Mouse (Mus musculus) forebrain, embryonic 16.5 days (tissue): Measurements from ENCODE around the gene Ccdc88c. TPM values are rescaled to one million over a fixed set of nuclear protein-coding genes. Genes with fewer than 3 reads are reported as not detected.

Experiments used
- ATAC-seq: fragments of 200-750 bp; cut with Nextera tagmentation; 2 replicates; pipeline ENCODE4 v1.8.0; 2017; ENCODE audit warnings: mild to moderate bottlenecking, moderate library complexity
- H3K27ac ChIP-seq: fragments of 300-500 bp; sonication (generic); 2 replicates; pipeline ENCODE4 v1.5.1; 2014; ENCODE audit warnings: low read length, control low read depth
- H3K27me3 ChIP-seq: fragments of 300-500 bp; sonication (generic); replicated peaks from 2 replicates; pipeline ENCODE4 v1.6.1; 2014; ENCODE audit warnings: low read length; ENCODE audit not compliant: control insufficient read depth, insufficient read depth
- H3K36me3 ChIP-seq: fragments of 300-500 bp; sonication (generic); 2 replicates; pipeline ENCODE4 v1.6.1; 2014; ENCODE audit not compliant: control insufficient read depth, insufficient read depth
- H3K4me1 ChIP-seq: fragments of 300-500 bp; sonication (generic); replicated peaks from 2 replicates; pipeline ENCODE4 v1.6.1; 2014; ENCODE audit warnings: low read length; ENCODE audit not compliant: control insufficient read depth, insufficient read depth
- H3K4me2 ChIP-seq: fragments of 300-500 bp; sonication (generic); 2 replicates; pipeline ENCODE4 v1.6.1; 2014; ENCODE audit warnings: mild to moderate bottlenecking, low read length, control low read depth
- H3K4me3 ChIP-seq: fragments of 300-500 bp; sonication (generic); replicated peaks from 2 replicates; pipeline ENCODE4 v1.5.1; 2014; ENCODE audit warnings: mild to moderate bottlenecking, low read length, control low read depth
- H3K9ac ChIP-seq: fragments of 300-500 bp; sonication (generic); replicated peaks from 2 replicates; pipeline ENCODE4 v1.6.1; 2014; ENCODE audit warnings: low read depth, low read length, control low read depth
- H3K9me3 ChIP-seq: fragments of 300-500 bp; sonication (generic); 2 replicates; pipeline ENCODE4 v1.6.1; 2016; ENCODE audit warnings: low read length; ENCODE audit not compliant: control insufficient read depth
- WGBS: fragments of 180-500 bp; shearing (Covaris S2); extraction: QIAGEN DNeasy Blood & Tissue Kit; methylation state at CpG from one replicate; pipeline ENCODE4 v1.1.7; 2014; 5-methylcytosine and 5-hydroxymethylcytosine counted together
- polyA plus RNA-seq: library from polyadenylated mRNA; unstranded; fragments of >200 nt; fragmentation: Nextera tagmentation; extraction: Ambion mirVana; gene quantifications from 2 replicates; pipeline ENCODE4 v1.2.1, GENCODE M21; 2015

The Ccdc88c gene
- polyA plus RNA-seq, 1 experiment from 2014 or later = 20.7 TPM

DNA sequence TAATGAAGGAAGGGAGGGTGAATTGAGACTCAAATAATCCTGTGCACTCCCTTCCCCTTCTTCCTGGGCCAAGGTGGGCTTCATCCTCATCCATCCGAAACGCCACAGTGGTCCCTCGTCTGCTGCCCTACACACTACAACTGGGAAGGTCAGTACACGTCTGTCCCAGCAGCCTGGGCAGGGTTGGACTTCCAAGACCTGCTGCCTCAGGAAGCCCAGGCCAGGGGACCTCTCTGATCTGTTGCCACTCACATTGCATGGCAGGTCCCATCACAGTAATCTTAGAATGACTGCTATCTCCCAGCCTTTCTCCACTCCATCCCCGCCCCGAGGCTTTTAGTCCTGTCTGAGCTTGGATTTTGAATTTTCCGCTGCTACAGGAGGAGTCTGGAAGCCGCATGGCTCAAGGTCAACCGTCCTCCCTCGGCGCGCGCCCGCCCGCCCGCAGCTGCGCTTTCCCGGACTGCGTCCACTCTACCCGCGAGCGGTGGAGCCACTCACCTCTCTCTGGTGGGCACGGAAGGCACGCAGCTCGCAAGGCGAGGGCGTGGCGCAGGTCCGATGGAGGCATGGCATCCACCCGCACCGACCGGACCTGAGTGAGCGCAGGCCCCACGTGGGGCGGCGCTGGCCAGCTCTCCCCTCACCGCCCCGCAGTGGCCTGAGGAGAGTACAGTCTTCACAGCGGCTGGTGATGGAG lies 121.1 kb downstream of the Ccdc88c start, which contains the start of gene Gpr68:
Gpr68 (minus strand) TSS at position 601 of the 700 bp plus-strand sequence.
- no peaks in the 10 kb centered on the region for H3K36me3 ChIP-seq
- ATAC-seq = peak; percentile 68

DNA sequence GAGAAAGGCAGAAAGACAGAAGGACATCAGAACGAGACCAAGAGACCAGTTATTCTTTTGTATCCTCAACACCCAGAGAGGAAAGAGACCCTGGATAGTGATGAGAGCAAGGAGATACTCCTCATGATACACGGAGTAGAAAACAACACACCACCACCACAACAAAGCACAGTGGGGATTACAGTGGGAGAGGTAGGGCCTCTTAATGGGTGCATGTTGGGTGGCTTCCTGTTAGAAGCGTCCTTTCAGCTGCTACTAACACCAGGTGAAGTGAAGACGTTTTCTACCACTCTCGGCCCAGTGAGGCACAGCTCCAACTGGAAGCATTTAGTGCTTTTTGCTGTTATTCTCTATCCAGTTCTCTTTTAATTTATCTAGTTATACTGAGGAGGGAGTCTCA lies 122.0 kb downstream of the Ccdc88c start:
- Histone ChIP-seq H3K36me3 (no peaks in the 10 kb centered on the region), H3K9me3 (no peaks in the 10 kb centered on the region), H3K4me1 (peaks cover 16% of the 10 kb centered on the region), H3K4me3 (no peak overlapping the region), H3K9ac (no peak overlapping the region), H3K4me2 (no peak overlapping the region), H3K27me3 (no peaks in the 10 kb centered on the region), H3K27ac (no peak overlapping the region)
- 80% methylated on average over 5 of the region's 5 CpGs for WGBS
- ATAC-seq = no peak

More for the DNA sequence above, 121.1 kb downstream of the Ccdc88c start, which contains the start of gene Gpr68:
- Histone ChIP-seq H3K4me2 (peak within 1 kb of the TSS; percentile 83), H3K4me1 (peaks cover 16% of the 10 kb centered on the region), H3K27ac (no peak within 1 kb of the TSS), H3K9ac (peak within 1 kb of the TSS; percentile 64), H3K9me3 (no peaks in the 10 kb centered on the region), H3K27me3 (no peaks in the 10 kb centered on the region), H3K4me3 (peak within 1 kb of the TSS; percentile 43)
- WGBS = 4% methylated on average over 39 of the region's 39 CpGs

DNA sequence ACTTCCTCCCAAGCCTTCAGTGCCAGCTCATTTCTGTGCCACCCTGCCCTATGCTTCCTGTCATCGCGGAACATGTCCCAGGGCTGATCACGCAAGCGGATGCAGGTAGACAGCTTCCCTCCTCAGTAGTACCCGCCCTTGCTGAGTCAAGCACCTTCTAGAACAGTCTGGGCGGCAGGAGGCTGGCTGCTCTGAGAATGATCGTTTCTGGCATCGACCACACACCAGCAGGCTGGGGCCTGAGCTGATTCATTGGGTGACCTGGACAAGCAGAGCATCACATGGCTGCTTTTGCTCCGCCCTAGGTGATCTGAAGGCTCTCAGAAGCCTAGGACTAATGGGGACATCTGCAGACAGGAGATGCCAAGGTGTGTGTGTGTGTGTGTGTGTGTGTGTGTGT lies 125.1 kb downstream of the Ccdc88c start:
- H3K4me3 ChIP-seq = no peak overlapping the region
- no peak overlapping the region for H3K27ac ChIP-seq
- H3K27me3 ChIP-seq = peaks cover 10% of the 10 kb centered on the region; the same call in 1 of the 2 replicates
- no peaks in the 10 kb centered on the region for H3K36me3 ChIP-seq
- H3K9me3 ChIP-seq = no peaks in the 10 kb centered on the region
- H3K4me2 ChIP-seq = no peak overlapping the region
- peaks cover 16% of the 10 kb centered on the region for H3K4me1 ChIP-seq
- 90% methylated on average over 9 of the region's 9 CpGs for WGBS
- H3K9ac ChIP-seq = no peak overlapping the region
- no peak for ATAC-seq

DNA sequence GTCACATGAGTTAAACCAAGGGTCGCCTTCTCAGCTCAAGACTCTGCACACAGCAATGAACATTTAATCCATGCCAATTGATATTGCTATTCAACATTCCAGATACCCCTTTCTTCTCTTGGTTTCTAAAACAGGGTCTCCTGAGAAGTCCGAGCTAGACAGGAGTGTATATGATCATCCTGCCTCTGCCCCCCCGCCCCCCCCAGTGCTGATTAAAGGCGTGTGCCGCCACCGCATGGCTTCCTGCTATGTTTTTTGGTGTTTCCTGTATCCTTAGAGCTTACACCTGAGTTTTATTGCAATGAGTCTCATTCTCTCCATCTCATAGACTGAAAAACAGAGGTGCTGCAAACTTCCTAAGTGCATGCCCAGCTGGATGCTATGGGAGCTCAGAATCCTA lies 127.5 kb downstream of the Ccdc88c start:
- Histone ChIP-seq H3K4me2 (no peak overlapping the region), H3K4me1 (peaks cover 15% of the 10 kb centered on the region), H3K9me3 (no peaks in the 10 kb centered on the region), H3K4me3 (no peak overlapping the region), H3K36me3 (no peaks in the 10 kb centered on the region), H3K27ac (no peak overlapping the region), H3K9ac (no peak overlapping the region), H3K27me3 (peaks cover 20% of the 10 kb centered on the region; the same call in 1 of the 2 replicates)
- no peak for ATAC-seq
- WGBS = 85% methylated on average over 6 of the region's 6 CpGs

DNA sequence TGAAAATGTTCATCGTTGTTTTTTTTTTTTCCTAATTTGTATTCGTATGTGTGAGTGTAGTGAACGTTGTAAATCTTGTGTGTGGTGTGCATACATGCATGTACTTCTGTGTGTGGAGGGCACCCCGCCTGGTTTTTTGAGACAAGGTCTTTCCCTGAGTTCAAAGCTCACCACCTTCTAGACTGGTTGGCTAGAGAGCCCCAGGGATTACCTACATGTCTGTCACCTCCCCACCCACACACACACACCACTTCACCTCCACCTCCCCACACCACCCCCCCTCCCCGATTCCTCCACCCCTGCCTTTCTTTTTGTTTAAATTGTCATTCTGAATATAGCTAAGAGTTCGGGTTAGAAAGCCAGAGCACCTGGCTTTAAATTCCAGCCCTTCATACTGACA lies 128.0 kb downstream of the Ccdc88c start:
- H3K36me3 ChIP-seq = no peaks in the 10 kb centered on the region
- H3K27ac ChIP-seq = no peak overlapping the region
- no peak overlapping the region for H3K9ac ChIP-seq
- H3K4me3 ChIP-seq = no peak overlapping the region
- 73% methylated on average over 6 of the region's 6 CpGs for WGBS
- H3K4me1 ChIP-seq = peaks cover 15% of the 10 kb centered on the region
- no peaks in the 10 kb centered on the region for H3K9me3 ChIP-seq
- peaks cover 20% of the 10 kb centered on the region; the same call in 1 of the 2 replicates for H3K27me3 ChIP-seq
- H3K4me2 ChIP-seq = no peak overlapping the region
- no peak for ATAC-seq

DNA sequence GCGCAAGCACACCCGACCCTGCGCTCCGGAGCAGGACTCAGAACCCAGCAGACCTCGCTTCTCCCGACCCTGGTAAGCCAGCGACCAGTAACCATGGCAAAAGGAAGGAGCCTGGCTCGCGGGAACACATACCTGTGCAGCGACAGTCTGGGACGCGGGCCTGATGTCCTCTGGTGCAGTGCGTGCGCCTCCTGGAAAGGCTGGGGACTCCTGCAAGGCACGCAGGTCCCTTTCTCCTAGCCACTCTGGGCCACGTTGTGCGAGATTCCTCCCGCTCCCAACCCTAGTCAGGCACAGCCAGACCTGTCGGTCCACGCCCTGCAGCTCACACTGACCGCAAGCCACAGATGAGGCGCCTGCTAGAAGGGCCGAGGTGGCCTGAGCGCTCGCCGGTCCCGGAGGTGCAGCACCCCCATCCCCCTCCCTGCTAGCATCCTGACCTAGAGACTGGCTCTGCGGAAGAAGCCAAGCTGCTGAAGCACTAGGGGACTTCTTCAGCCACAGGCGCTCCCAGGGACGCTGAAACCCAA lies 129.7 kb downstream of the Ccdc88c start:
- no peaks in the 10 kb centered on the region for H3K36me3 ChIP-seq
- peak; percentile 41 for ATAC-seq
- under 1% methylated on average over 30 of the region's 30 CpGs for WGBS
- peaks cover 15% of the 10 kb centered on the region for H3K4me1 ChIP-seq
- H3K27ac ChIP-seq = no peak overlapping the region
- peak overlapping the region; percentile 55 for H3K9ac ChIP-seq
- peaks cover 20% of the 10 kb centered on the region; the same call in 1 of the 2 replicates for H3K27me3 ChIP-seq
- peak overlapping the region; percentile 78 for H3K4me2 ChIP-seq
- H3K9me3 ChIP-seq = no peaks in the 10 kb centered on the region
- peak overlapping the region; percentile 45 for H3K4me3 ChIP-seq

DNA sequence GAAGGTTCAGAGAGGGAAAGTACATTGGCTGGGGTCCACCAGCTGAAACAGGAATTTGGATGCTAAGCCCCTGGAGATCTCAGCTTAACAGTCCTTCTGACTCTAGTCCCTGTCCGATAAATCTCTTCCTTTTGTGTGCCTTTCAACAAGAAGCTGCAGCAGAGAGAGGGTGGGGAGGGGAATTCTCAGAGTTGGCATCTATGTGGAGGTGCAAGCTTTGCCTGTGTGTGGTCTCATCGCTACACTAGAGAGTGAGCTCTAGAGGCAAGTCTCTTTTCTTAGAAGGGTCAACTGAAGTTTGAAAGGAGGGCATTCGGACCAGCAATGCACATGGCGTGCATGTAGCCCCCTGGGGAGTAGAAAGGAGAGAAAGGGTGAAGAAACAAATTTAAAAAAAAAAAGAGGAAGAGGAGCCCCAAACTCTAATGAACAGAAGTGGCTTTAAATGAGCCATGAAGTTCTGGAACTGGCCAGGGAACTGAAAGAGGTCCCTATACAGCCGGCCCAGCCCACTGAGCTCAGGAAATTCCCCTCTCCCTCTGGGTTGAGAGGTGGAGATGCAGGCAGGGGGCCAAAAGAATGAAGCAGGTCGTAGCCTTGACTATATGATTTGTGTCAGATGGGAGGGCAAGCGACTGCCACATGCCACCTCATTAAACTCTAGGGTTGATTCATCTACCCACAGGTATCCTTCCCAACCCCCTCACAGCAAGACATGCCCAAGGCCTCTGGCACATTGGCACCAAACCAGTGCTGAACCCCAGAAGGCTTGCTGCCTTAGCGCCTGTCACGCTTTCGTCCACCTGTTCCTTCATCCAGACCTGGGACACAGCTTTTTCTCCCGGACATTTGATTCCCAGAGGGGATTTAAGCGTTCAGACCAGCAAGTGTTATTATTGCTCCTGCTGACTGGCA lies 130.9 kb downstream of the Ccdc88c start:
- 14% methylated on average over 12 of the region's 12 CpGs for WGBS

DNA sequence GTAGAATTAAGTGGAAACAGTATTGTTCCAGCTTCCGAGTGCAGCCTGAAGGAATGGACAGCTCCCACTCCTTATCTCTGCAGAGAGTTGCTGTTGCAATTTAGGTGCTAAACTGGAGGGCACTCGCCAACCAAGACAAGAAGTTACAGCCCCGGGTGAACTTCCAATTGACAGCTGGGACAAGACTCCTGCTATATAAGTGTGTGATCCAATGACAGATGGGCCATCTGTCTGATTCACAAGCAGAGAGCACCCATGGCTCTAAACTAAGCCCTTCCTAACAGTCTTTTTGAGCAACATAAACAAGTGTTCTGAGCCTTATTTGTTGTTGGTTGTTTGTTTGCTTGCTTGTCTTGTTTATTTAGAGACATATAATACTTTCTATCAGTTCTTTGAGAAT lies 132.2 kb downstream of the Ccdc88c start:
- 42% methylated on average over 3 of the region's 3 CpGs for WGBS
- Histone ChIP-seq H3K36me3 (no peaks in the 10 kb centered on the region), H3K4me3 (no peak overlapping the region), H3K27me3 (peaks cover 20% of the 10 kb centered on the region; the same call in 1 of the 2 replicates), H3K27ac (no peak overlapping the region), H3K9ac (no peak overlapping the region), H3K4me2 (no peak overlapping the region), H3K9me3 (no peaks in the 10 kb centered on the region), H3K4me1 (peaks cover 15% of the 10 kb centered on the region)
- ATAC-seq = no peak

More for the DNA sequence above, 130.9 kb downstream of the Ccdc88c start:
- H3K9me3 ChIP-seq = no peaks in the 10 kb centered on the region
- H3K27ac ChIP-seq = no peak overlapping the region
- H3K4me3 ChIP-seq = no peak overlapping the region
- peaks cover 15% of the 10 kb centered on the region for H3K4me1 ChIP-seq
- no peaks in the 10 kb centered on the region for H3K36me3 ChIP-seq
- H3K9ac ChIP-seq = no peak overlapping the region
- H3K4me2 ChIP-seq = peak overlapping the region; percentile 78
- no peak for ATAC-seq
- peaks cover 20% of the 10 kb centered on the region; the same call in 1 of the 2 replicates for H3K27me3 ChIP-seq

DNA sequence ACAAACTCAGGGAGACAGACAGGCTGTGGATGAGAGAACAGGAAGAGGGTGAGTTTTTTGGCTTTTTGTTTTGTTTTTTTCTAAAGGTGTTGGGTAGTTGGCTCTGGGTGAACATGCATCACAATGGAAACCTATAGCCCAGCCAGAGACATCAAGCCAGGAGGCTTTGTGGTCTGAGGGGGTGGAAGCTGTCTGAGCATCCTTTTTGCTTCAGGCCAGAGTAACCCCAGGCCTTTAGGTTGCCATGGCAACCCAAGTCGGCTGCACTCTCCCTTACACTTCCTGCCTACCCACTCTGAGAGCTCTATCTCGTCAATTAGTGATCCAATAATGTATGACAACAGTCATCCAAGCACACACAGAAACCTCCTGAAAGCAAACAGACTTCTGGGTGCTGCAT lies 133.4 kb downstream of the Ccdc88c start:
- Histone ChIP-seq H3K27ac (no peak overlapping the region), H3K36me3 (no peaks in the 10 kb centered on the region), H3K4me3 (no peak overlapping the region), H3K4me1 (peaks cover 15% of the 10 kb centered on the region), H3K9me3 (no peaks in the 10 kb centered on the region), H3K4me2 (no peak overlapping the region), H3K9ac (no peak overlapping the region), H3K27me3 (peaks cover 20% of the 10 kb centered on the region; the same call in 1 of the 2 replicates)
- 0 out of 2 replicates have a peak, but pooled peaks have one; percentile 35 for ATAC-seq
- 0% methylated on average over 2 of the region's 2 CpGs for WGBS
